Mouse (Mus musculus) thymus, postnatal 36 days (tissue): ENCODE results near the gene Cd81.

Experiments
- DNase-seq, 2 experiments: peaks; one replicate each; pipeline ENCODE4 v3.0.0; 2022; ENCODE audit warnings: mixed read lengths in 2 of 2

The Cd81 gene

DNA sequence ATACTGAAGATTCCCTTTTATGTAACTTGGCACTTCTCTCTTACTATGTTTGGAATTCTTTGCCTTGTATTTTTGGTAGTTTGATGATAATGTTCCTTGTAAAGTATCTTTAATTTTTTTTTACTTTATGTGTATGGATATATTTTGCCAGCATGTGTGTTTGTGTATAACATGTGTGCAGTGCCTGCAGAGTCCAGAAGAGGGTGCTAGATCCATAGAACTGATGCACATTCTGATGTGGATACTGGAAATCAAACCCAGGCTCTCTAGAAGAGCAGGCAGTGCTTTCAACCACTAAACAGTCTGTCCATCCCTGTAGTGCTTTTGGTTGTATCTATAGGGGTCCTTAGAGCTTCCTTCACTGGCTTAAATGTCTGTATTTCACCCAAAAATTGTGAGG lies 62.2 kb downstream of the Cd81 start:
- DNase-seq = no peak

DNA sequence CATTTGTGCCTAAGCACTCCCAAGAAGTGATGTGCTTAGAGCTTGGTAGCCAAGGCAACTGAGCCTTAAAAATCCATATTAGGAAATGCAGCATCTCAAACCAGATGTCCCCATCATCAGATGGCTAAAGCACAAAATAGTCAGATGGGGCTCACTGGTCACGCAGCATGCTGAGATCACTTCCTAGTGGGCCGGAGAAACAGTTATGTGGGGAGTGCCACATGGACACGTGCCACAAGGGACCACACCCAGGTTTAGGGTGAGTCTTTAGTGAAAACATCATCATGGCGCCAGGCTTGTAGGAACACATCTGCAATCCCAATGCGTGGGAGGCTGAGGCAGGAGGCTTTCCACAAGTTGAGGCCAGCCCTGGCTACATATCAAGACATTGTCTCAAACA lies 64.0 kb downstream of the Cd81 start:
- no peak for DNase-seq
